In genomic region chr13:64155171-64155571, GRCm38 (mm10) we compare ENCODE assay signal across 10 mouse cellular contexts. TPM values are rescaled to one million over a fixed set of nuclear protein-coding genes. Genes with fewer than 3 reads are reported as not detected.
DNase-seq lines count a peak whose midpoint lies in the region; ATAC-seq lines count a peak whose summit lies in the region.
"Had no signal": no experiment of that assay in that cellular context is flagged by ENCODE, and none has a peak within 500 bp of the region (broad histone marks: within the 10 kb centered on the region; RNA-seq: fewer than 3 reads in every experiment).

No protein-coding gene starts in this region.

- H3K9ac ChIP-seq in embryonic facial prominence, embryonic 11.5 days (replicated peaks; ENCODE audit: low read length), result no peak overlapping the region
- H3K9ac ChIP-seq: embryonic facial prominence, embryonic 15.5 days; limb, embryonic 15.5 days had no signal

- WGBS in embryonic facial prominence, embryonic 11.5 days, result 9% methylated on average over 1 of the region's 1 CpGs

- H3K4me1 ChIP-seq in embryonic facial prominence, embryonic 11.5 days (ENCODE audit: control insufficient read depth, insufficient read depth, low read length), result no peaks in the 10 kb centered on the region

- no peak overlapping the region for H3K4me2 ChIP-seq in embryonic facial prominence, embryonic 11.5 days (ENCODE audit: low read depth, low read length)
- H3K4me2 ChIP-seq: embryonic facial prominence, embryonic 15.5 days; limb, embryonic 15.5 days had no signal

- H3K27me3 ChIP-seq in embryonic facial prominence, embryonic 11.5 days (ENCODE audit: control insufficient read depth, insufficient read depth, low read length), result no peaks in the 10 kb centered on the region
- H3K27me3 ChIP-seq: embryonic facial prominence, embryonic 15.5 days; limb, embryonic 15.5 days had no signal

- ATAC-seq in embryonic facial prominence, embryonic 11.5 days (replicated peaks; ENCODE audit: insufficient number of reproducible peaks, low FRiP score, low TSS enrichment, low read depth), result no peak
- no peak for ATAC-seq in erythroid progenitor cell, adult 5-6 weeks (replicated peaks; ENCODE audit: low FRiP score, poor library complexity, severe bottlenecking)

- no peak overlapping the region for H3K27ac ChIP-seq in embryonic facial prominence, embryonic 11.5 days (replicated peaks; ENCODE audit: low read depth, low read length)
- H3K27ac ChIP-seq: embryonic facial prominence, embryonic 15.5 days; limb, embryonic 15.5 days had no signal

- DNase-seq in adrenal gland, adult (ENCODE audit: inconsistent age in 2 of 2, low spot score in 1 of 2), result peak; percentile 17 to 50
- DNase-seq in adrenal gland, postnatal 4 days (ENCODE audit: low spot score in 2 of 2), result no peak
- peak; percentile 74 for DNase-seq in 3134 (ENCODE audit: extremely low read depth, insufficient read length, low spot score)
- DNase-seq in embryonic facial prominence, embryonic 11.5 days (ENCODE audit: low spot score), result peak; percentile 69
- DNase-seq in kidney, postnatal 10 days, result peak; percentile 45
- DNase-seq in urinary bladder, postnatal 25 days (ENCODE audit: low spot score), result no peak
- DNase-seq in right cerebral cortex, postnatal 4 days, result no peak

- H3K4me3 ChIP-seq in embryonic facial prominence, embryonic 11.5 days (ENCODE audit: low read depth, low read length), result no peak overlapping the region
- H3K4me3 ChIP-seq: embryonic facial prominence, embryonic 15.5 days; limb, embryonic 15.5 days had no signal

- no peaks in the 10 kb centered on the region for H3K36me3 ChIP-seq in embryonic facial prominence, embryonic 11.5 days (replicated peaks; ENCODE audit: control insufficient read depth, insufficient read depth, low read depth, low read length)
- H3K36me3 ChIP-seq: embryonic facial prominence, embryonic 15.5 days; limb, embryonic 15.5 days had no signal

- no peaks in the 10 kb centered on the region for H3K9me3 ChIP-seq in embryonic facial prominence, embryonic 11.5 days (replicated peaks; ENCODE audit: control insufficient read depth, low read length)
- H3K9me3 ChIP-seq: embryonic facial prominence, embryonic 15.5 days; limb, embryonic 15.5 days had no signal

RNA-seq across cellular contexts. Expression of gene Zfp367, which starts 2.2 kb away (rescaled TPM):
- 10 to 100 TPM; 25.2 to 26.6 TPM for total RNA-seq in adrenal gland, postnatal 4 days (2021)
- 17.9 and 18.7 TPM in 2 replicates for polyA plus RNA-seq in embryonic facial prominence, embryonic 11.5 days (2014; fragmentation: Nextera tagmentation; extraction: Ambion mirVana)
- 71.0 and 93.5 TPM in 2 replicates for total RNA-seq in erythroid progenitor cell, adult 5-6 weeks (2015; ENCODE audit: low replicate concordance)
- 103 and 120 TPM in 2 replicates for total RNA-seq in erythroid progenitor cell, adult 5-6 weeks (2017; ENCODE audit: low replicate concordance)

RNA-seq across cellular contexts. Expression of gene Habp4, which starts 6.5 kb away (rescaled TPM):
- 10 to 100 TPM; 29.3 to 32.4 TPM for total RNA-seq in adrenal gland, postnatal 4 days (2021)
- 26.0 and 26.2 TPM in 2 replicates for polyA plus RNA-seq in embryonic facial prominence, embryonic 11.5 days (2014; fragmentation: Nextera tagmentation; extraction: Ambion mirVana)
- 11.5 and 15.9 TPM in 2 replicates for total RNA-seq in erythroid progenitor cell, adult 5-6 weeks (2015; ENCODE audit: low replicate concordance)
- 7.3 and 10.7 TPM in 2 replicates for total RNA-seq in erythroid progenitor cell, adult 5-6 weeks (2017; ENCODE audit: low replicate concordance)

RNA-seq across cellular contexts. Expression of gene Slc35d2, which starts 26.0 kb away (rescaled TPM):
- 10 to 100 TPM in 1 of 2 experiments, 1 to 10 TPM in 1; 7.8 to 11.7 TPM for total RNA-seq in adrenal gland, postnatal 4 days (2021)
- 3.3 and 4.7 TPM in 2 replicates for polyA plus RNA-seq in embryonic facial prominence, embryonic 11.5 days (2014; fragmentation: Nextera tagmentation; extraction: Ambion mirVana)
- 2.5 and 10.5 TPM in 2 replicates for total RNA-seq in erythroid progenitor cell, adult 5-6 weeks (2015; ENCODE audit: low replicate concordance)
- 0.26 and 4.8 TPM in 2 replicates for total RNA-seq in erythroid progenitor cell, adult 5-6 weeks (2017; ENCODE audit: low replicate concordance)

Comparison
In these comparisons a context has a peak if more than half of its experiments do, and no peak if none do; other contexts are left out.
1. DNase-seq: peak in adrenal gland, adult (2 of 2), 3134 (single experiment), embryonic facial prominence, embryonic 11.5 days (single experiment) and kidney, postnatal 10 days (single experiment); none in adrenal gland, postnatal 4 days (0 of 2), urinary bladder, postnatal 25 days (single experiment) and right cerebral cortex, postnatal 4 days (single experiment).